Mouse (Mus musculus) cerebellum, postnatal 14 days (tissue): ENCODE measurements at regions not wholly inside any gene's neighbourhood (a gene's known extent, or its start where the extent isn't known, plus 50 kb on each side); places are given as distances from the start of the nearest gene placed in this dataset.

Source experiments
- DNase-seq, 2 experiments: peaks; one replicate each; pipeline ENCODE4 v3.0.0; 2021; ENCODE audit warnings: mixed read lengths in 2 of 2

DNA sequence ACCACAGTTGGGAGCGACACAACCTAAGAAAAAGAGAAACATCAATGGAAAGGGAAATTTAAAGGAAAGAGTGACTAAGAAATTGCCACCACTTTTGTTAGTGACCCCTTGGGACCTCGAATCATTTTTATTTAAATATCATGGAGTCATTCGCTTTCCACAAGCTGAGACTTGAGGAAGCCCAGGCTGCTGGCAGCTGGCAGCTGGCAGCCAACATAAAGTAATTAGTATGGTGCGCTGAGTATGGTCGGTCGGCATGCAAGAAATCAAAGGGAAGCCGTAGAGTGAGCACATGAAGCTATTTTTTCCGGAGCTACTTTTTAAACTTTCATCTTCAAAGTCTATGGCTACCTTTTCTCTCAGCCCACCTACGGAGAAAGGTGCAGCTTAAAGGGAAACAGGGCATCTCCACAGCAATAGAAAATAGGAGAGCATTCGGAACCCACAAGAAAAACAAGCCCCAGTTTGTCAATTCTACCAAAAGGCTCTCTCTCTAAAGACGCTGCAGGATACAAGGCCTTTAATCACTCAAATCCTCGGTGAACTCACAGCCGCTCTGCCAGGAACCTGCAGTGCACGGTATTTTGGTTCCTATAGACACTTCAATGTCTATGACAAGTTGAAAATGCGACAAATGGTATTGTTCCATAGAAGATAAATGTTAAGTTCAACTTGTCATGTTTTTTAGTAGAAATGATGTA, 206.6 kb upstream of the Tll1 start:
- no peak for DNase-seq

GRCm38 (mm10) chr8:64406775-64407490, 200.9 kb upstream of the Tll1 start:
- no peak for DNase-seq

DNA sequence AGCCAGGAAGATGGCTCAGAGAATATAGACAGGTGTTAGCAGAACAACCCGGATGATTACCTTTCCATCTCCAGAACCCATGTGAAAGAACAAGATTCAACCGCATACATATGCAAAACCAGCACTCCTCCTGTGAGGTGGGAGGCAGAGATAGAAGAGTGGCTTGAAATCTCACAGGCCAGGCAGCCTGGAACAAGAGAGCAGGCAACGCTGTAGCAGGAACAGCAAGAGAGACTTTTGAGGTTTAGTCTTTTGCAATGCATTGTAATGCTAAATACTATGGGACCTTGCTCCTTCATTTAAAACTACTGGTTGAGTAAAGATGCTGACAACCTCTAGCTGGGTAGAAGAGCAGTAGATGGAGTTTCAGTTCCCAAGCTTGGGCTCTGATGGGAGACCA, 193.5 kb upstream of the Tll1 start:
- no peak for DNase-seq

DNA sequence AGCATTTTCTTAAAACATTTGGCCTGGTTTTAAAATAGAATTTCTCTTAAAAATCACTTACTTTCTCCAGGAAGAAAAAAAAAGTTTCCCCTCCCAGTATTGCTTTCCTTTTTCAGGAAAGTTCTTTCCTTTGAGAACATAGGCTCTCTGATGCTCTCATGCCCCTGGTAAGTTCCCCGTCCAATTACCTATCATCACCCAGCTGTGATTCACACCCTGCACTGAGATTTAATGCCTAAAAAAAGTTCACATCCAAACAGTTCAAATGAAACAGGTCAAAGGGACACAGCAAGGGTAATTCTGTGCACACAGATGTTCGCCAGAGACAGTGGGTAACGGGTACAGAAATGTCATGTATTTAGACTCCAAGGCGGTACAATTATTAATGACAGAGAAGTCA, 191.8 kb upstream of the Tll1 start:
- no peak for DNase-seq

- peak; percentile 43 to 57 for DNase-seq
Observed at GRCm38 (mm10) chr8:64395816-64396215, 189.7 kb upstream of the Tll1 start.

- DNase-seq: no peak
Observed at GRCm38 (mm10) chr8:64389488-64389887, 183.4 kb upstream of the Tll1 start.

GRCm38 (mm10) chr8:64388299-64388698, 182.2 kb upstream of the Tll1 start:
- DNase-seq: no peak

- DNase-seq: no peak
Observed at GRCm38 (mm10) chr8:64379732-64380349, 173.8 kb upstream of the Tll1 start.

GRCm38 (mm10) chr8:64377830-64378229, 171.8 kb upstream of the Tll1 start:
- DNase-seq: no peak

- DNase-seq: no peak
Observed at GRCm38 (mm10) chr8:64375509-64375908, 169.4 kb upstream of the Tll1 start.

DNA sequence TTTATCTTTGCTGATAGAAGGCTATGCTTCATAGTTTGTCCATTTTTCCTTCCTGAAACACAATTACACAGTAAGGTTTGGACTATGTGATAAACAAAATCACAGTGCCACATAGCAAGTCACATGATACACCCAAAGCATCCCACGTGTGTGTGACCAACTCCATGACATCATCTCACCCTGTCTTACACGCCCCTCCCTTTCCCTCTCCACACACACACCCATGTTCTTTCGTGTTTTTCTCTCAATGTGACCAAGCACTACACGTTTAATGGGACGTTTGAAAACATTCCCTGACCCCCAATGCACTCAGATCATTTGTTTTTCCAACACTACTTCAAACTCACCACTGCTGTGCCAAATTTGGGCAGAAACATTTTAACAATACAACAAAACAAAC, 168.9 kb upstream of the Tll1 start:
- DNase-seq: no peak

- no peak for DNase-seq
Observed at GRCm38 (mm10) chr8:64369973-64370372, 163.9 kb upstream of the Tll1 start.

DNA sequence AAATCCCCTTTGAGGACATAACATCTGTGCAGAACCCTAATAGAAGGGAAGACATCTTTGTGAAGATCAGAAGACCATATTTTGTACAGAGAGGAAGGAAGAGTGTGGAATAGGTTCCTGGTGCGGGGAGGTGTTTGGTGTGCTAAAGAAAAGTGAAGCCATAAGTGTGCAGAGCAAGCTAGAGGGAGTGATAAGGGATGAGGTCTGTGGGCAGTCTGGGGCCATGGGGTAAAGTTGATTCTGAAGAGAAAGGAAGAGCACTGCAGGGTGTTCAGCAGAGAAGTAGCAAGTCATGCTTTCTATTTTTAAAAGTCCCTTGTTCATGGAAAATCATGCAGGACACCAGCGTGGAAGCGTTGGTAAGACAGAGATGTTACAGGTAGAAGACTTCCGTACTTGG, 161.8 kb upstream of the Tll1 start:
- no peak for DNase-seq

DNA sequence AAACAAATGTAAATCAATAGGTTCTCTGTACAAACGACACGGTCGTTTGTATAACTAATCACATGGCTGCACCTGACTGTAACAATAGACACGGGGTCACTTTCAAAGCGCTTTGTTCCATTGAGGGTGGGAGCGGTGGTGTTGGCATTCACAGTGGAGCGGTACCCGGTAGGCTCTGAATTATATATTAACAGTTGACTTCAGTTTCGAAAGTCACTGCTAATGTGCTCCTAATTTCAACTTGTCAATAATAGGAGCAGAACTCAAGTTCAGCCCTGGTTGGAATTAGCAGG, 160.8 kb upstream of the Tll1 start:
- DNase-seq: no peak

- no peak for DNase-seq
Observed at GRCm38 (mm10) chr8:64366226-64366973, 160.3 kb upstream of the Tll1 start.

DNA sequence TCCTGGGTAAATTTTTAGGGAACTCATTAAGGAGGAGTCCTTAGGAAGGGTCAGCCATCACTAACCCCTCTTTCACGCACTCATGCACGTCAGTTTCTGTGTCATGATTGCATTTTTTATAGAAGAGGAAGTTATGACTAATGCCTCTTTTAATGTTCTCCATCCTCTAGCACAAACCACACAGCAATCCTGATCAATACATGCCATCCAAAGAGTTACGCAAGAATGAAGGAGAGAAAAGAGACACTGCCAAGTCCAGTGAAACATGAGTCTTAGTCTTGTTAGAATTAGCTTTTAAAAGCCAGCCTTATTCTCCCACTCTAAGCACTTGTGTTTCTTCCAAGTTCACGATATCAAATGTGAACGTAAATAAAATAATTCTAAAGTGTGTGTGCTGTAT, 151.0 kb upstream of the Tll1 start:
- DNase-seq: no peak

GRCm38 (mm10) chr8:64348082-64348646, 142.1 kb upstream of the Tll1 start:
- no peak for DNase-seq

DNA sequence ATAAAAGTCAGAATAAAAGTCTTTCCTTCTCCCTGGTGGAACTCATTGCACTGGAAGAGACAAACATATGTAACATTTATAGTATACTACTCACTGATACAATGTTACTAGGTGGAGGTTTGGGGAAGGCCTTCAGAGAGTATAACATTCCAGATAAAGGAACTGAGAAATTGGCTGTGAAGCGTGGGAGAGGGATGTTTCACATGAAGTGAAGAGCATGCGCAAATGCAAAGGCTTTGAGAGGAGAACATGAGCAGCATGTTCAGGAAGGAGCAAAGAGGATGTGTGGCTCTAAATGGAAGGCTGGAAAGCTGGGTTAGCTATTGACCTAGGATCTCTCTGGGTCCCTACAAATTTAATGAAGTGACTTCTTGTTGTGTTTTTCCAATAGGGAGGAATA, 141.4 kb upstream of the Tll1 start:
- DNase-seq: no peak

GRCm38 (mm10) chr8:64346428-64346827, 140.4 kb upstream of the Tll1 start:
- DNase-seq: no peak

DNA sequence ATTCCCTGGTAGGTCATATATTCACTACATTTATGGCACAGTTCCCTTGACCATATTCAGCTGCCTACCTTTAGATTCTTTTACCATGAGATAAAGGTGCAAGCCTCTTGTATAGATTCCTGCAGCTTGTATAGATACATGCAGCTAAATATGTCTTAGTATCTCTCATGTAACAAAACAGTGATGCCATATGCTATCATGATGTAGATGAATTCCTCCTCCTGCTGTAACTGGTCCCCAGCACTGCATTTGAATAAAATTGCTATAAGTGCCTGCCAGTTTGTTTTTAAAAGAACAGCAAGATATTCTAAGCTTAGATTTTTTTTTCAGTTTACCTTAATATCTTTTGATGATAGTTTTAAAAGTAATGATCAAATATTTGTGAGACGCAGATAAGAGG, 138.9 kb upstream of the Tll1 start:
- no peak for DNase-seq

DNA sequence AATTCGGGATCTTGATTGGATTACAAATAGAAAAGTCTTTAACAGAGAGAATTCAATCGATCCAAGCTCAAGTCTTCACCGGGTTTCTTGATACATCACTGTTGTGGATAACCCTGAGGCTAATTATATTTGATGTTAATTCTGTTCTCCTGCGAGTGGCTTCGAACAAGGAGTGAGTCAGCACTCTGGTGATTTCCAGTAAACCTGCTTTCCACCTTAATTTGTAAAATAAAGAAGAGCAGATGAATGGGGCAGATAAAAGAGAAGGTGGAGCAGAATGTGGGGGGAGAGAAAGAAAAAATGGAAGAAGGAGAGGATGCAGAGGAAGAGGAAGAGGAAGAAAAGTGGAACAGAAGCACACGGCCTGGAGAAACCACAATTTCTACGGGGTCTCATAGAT, 137.5 kb upstream of the Tll1 start:
- no peak for DNase-seq

DNA sequence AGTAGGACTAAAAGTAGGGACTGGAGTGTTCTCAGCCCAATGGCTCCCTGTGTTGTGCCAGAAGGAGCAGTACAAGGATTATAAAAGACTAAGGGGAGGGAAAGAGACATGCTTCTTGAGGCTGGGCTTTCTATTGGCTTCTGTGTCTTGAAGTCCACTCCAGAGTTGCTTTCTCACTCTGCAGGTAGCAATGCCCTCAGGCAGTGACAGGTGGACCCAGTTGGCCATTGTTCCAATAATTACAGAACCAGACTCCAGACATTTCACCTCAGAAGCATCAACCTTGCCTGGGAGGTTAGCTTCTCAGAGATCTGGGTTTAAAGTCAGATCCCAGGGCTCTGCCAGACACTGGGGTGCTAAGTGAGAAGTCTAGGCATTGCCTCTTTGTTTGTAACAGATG, 136.3 kb upstream of the Tll1 start:
- peak in 1 of 2 experiments; percentile 19 for DNase-seq

- no peak for DNase-seq
Observed at GRCm38 (mm10) chr8:64337356-64337755, 131.3 kb upstream of the Tll1 start.
